In the genomic region with DNA sequence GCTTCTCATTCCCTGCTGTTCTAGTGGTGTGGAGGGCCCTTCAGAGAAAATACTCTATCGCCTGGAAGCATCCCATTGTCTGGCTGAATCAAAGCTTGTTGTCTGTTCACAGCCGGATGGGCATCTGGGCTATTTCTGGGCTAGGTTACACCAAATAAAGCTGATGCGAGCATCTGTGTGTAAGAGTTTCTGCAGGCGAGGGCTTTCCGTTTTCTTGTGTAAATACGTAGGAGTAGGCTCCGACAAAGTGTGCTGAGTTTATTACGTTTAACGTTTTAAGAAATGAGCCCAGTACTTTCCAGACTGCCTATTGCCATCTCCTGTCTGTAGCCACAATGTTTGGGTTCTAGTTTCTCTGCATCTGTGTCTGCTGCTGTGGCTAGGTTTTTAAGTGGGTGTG, we compare ENCODE assay signal across 18 mouse cellular contexts. TPM values are rescaled to one million over a fixed set of nuclear protein-coding genes. Genes with fewer than 3 reads are reported as not detected.
A peak's percentile ranks its signal among the peaks of the same experiment; 100 is the strongest.
DNase-seq lines count a peak whose midpoint lies in the region; ATAC-seq and TF ChIP-seq lines count a peak whose summit lies in the region.
"Had no signal": no experiment of that assay in that cellular context is flagged by ENCODE, and none has a peak within 500 bp of the region (broad histone marks: within the 10 kb centered on the region; RNA-seq: fewer than 3 reads in every experiment).

No protein-coding gene starts in this region.

- no peak overlapping the region for H3K4me2 ChIP-seq in kidney, postnatal 0 days (ENCODE audit: low read length)
- H3K4me2 ChIP-seq in midbrain, embryonic 11.5 days, result no peak overlapping the region
- H3K4me2 ChIP-seq: embryonic facial prominence, embryonic 12.5 days; forebrain, embryonic 12.5 days had no signal

- H3K27me3 ChIP-seq in cerebellum, adult 2 months (ENCODE audit: control insufficient read depth, insufficient read depth, low read length), result no peaks in the 10 kb centered on the region
- no peaks in the 10 kb centered on the region for H3K27me3 ChIP-seq in kidney, postnatal 0 days (ENCODE audit: insufficient read depth, low read length)
- no peaks in the 10 kb centered on the region for H3K27me3 ChIP-seq in midbrain, embryonic 11.5 days (ENCODE audit: control insufficient read depth, insufficient read depth, low read length)
- H3K27me3 ChIP-seq: embryonic facial prominence, embryonic 12.5 days; forebrain, embryonic 12.5 days had no signal

- H3K36me3 ChIP-seq in kidney, postnatal 0 days (ENCODE audit: insufficient read depth, low read length), result no peaks in the 10 kb centered on the region
- H3K36me3 ChIP-seq in midbrain, embryonic 11.5 days (ENCODE audit: control insufficient read depth, insufficient read depth, low read length), result no peaks in the 10 kb centered on the region
- H3K36me3 ChIP-seq: forebrain, embryonic 12.5 days had no signal

- no peak for DNase-seq in cerebellum, adult 2 months
- DNase-seq in cerebellum, adult 11-12 months, result no peak
- peak; percentile 17 for DNase-seq in kidney, postnatal 0 days (ENCODE audit: low spot score)
- DNase-seq in kidney, adult 18-20 months, result no peak
- peak; percentile 59 for DNase-seq in midbrain, embryonic 11.5 days (ENCODE audit: low spot score, missing footprints)
- peak; percentile 43 for DNase-seq in retina, embryonic 14.5 days (ENCODE audit: low spot score)
- no peak for DNase-seq in layer of hippocampus, adult 9-10 months (ENCODE audit: low spot score)
- no peak for DNase-seq in cerebellum, postnatal 25 days
- DNase-seq: gastrocnemius, adult 2 months; kidney, adult 11 months; liver had no signal

- WGBS in cerebellum, adult 2 months, result 34% methylated on average over 9 of the region's 9 CpGs
- 42% methylated on average over 9 of the region's 9 CpGs for WGBS in kidney, postnatal 0 days
- WGBS in midbrain, embryonic 11.5 days, result 68% methylated on average over 9 of the region's 9 CpGs

- TF ChIP-seq CTCF in cerebellum, adult 2 months (IDR thresholded peaks at IDR 0.05; ENCODE audit: borderline replicate concordance, insufficient read depth, low read depth, low read length), result no peak
- no peak for TF ChIP-seq CTCF in kidney, postnatal 0 days (IDR thresholded peaks at IDR 0.05; ENCODE audit: low read depth)

- peaks cover 38% of the 10 kb centered on the region for H3K4me1 ChIP-seq in cerebellum, adult 2 months (ENCODE audit: control insufficient read depth, insufficient read depth, low read length)
- no peaks in the 10 kb centered on the region for H3K4me1 ChIP-seq in kidney, postnatal 0 days (replicated peaks; ENCODE audit: insufficient read depth, low read length)
- 0 out of 2 replicates have a peak, but pooled peaks cover 4% of the 10 kb centered on the region for H3K4me1 ChIP-seq in midbrain, embryonic 11.5 days (ENCODE audit: control insufficient read depth, insufficient read depth, low read length)
- H3K4me1 ChIP-seq: embryonic facial prominence, embryonic 12.5 days had no signal

- no peak for ATAC-seq in kidney, postnatal 0 days (replicated peaks; ENCODE audit: low FRiP score, low read depth)
- no peak for ATAC-seq in midbrain, embryonic 11.5 days (ENCODE audit: low FRiP score)

- H3K4me3 ChIP-seq in cerebellum, adult 2 months (replicated peaks; ENCODE audit: insufficient read depth, low read depth, low read length), result no peak overlapping the region
- H3K4me3 ChIP-seq in kidney, postnatal 0 days (replicated peaks; ENCODE audit: low read depth, low read length), result no peak overlapping the region
- H3K4me3 ChIP-seq in midbrain, embryonic 11.5 days (ENCODE audit: low read depth, low read length), result no peak overlapping the region
- H3K4me3 ChIP-seq: embryonic facial prominence, embryonic 12.5 days; erythroblast, embryonic 14.5 days; forebrain, embryonic 12.5 days; gastrocnemius, adult 2 months; left cerebral cortex, adult 2 months; myocyte had no signal

- TF ChIP-seq POLR2A in cerebellum, adult 2 months (IDR thresholded peaks at IDR 0.05; ENCODE audit: borderline replicate concordance, insufficient read depth, low read length), result no peak

- peak overlapping the region; percentile 13; the same call in 1 of the 2 replicates for H3K27ac ChIP-seq in cerebellum, adult 2 months (ENCODE audit: insufficient read depth, low read length)
- H3K27ac ChIP-seq in kidney, postnatal 0 days, result no peak overlapping the region
- H3K27ac ChIP-seq in midbrain, embryonic 11.5 days (ENCODE audit: low read depth, low read length), result no peak overlapping the region
- H3K27ac ChIP-seq: embryonic facial prominence, embryonic 12.5 days; forebrain, embryonic 12.5 days; gastrocnemius, adult 2 months; left cerebral cortex, adult 2 months; macrophage; stomach, postnatal 0 days had no signal

- no peaks in the 10 kb centered on the region for H3K9me3 ChIP-seq in kidney, postnatal 0 days (replicated peaks; ENCODE audit: low read length)
- no peaks in the 10 kb centered on the region for H3K9me3 ChIP-seq in midbrain, embryonic 11.5 days (ENCODE audit: control insufficient read depth, low read length)
- H3K9me3 ChIP-seq: embryonic facial prominence, embryonic 12.5 days; forebrain, embryonic 12.5 days had no signal

- no peak overlapping the region for H3K9ac ChIP-seq in kidney, postnatal 0 days (ENCODE audit: low read depth, low read length)
- no peak overlapping the region for H3K9ac ChIP-seq in midbrain, embryonic 11.5 days (ENCODE audit: low read length)
- H3K9ac ChIP-seq: embryonic facial prominence, embryonic 12.5 days; forebrain, embryonic 12.5 days had no signal

RNA-seq across cellular contexts. Expression of gene Adcy1, which starts 51.0 kb away (rescaled TPM):
- 258 and 326 TPM in 2 replicates for polyA plus RNA-seq in cerebellum, adult 2 months (2012; rRNA removed)
- 1.8 and 2.0 TPM in 2 replicates for polyA plus RNA-seq in kidney, postnatal 0 days (2015; fragmentation: Nextera tagmentation; extraction: Ambion mirVana)
- polyA plus RNA-seq in midbrain, embryonic 11.5 days (2014; fragmentation: Nextera tagmentation; extraction: Ambion mirVana), result 1.5 and 2.2 TPM in 2 replicates
- polyA plus RNA-seq: macrophage had no signal

Comparison
In these comparisons a context has a peak if more than half of its experiments do, and no peak if none do; other contexts are left out.
1. DNase-seq: peak in kidney, postnatal 0 days (single experiment), midbrain, embryonic 11.5 days (single experiment) and retina, embryonic 14.5 days (single experiment); none in cerebellum, adult 2 months (0 of 2), cerebellum, adult 11-12 months (single experiment), kidney, adult 18-20 months (single experiment), layer of hippocampus, adult 9-10 months (single experiment) and cerebellum, postnatal 25 days (0 of 2).
2. RNA of gene Adcy1, which starts 51.0 kb away (polyA plus RNA-seq): 258 to 326 TPM in cerebellum, adult 2 months; 1.5 to 2.2 TPM in midbrain, embryonic 11.5 days and 1.8 to 2.0 TPM in kidney, postnatal 0 days; every median in the first group is over 10 times any median in the second.